32 mouse cellular contexts compared by ENCODE assay signal in genomic region chr14:78323356-78323755, GRCm38 (mm10). TPM values are rescaled to one million over a fixed set of nuclear protein-coding genes. Genes with fewer than 3 reads are reported as not detected.
"Had no signal": no experiment of that assay in that cellular context is flagged by ENCODE, and none has a peak within 500 bp of the region (broad histone marks: within the 10 kb centered on the region; RNA-seq: fewer than 3 reads in every experiment).

No protein-coding gene starts in this region.

- ATAC-seq: forebrain, embryonic 13.5 days; forebrain, embryonic 14.5 days; forebrain, embryonic 15.5 days; forebrain, embryonic 16.5 days; forebrain, postnatal 0 days had no signal

- H3K4me3 ChIP-seq: embryonic facial prominence, embryonic 10.5 days; embryonic facial prominence, embryonic 12.5 days; embryonic facial prominence, embryonic 13.5 days; embryonic facial prominence, embryonic 15.5 days; erythroblast, embryonic 14.5 days; forebrain, embryonic 10.5 days; forebrain, embryonic 13.5 days; forebrain, embryonic 15.5 days; gastrocnemius, adult 2 months; heart, adult 2 months had no signal

- H3K27me3 ChIP-seq: embryonic facial prominence, embryonic 12.5 days; embryonic facial prominence, embryonic 13.5 days; embryonic facial prominence, embryonic 15.5 days; forebrain, embryonic 13.5 days; forebrain, embryonic 15.5 days had no signal

- DNase-seq: cerebellum, adult 8-10 months; cerebellum, adult 9-10 months; cerebellum, adult 9-11 months; cerebellum, postnatal 10 days; cerebellum, postnatal 14 days; cerebellum, postnatal 25 days; cerebellum, postnatal 36 days; embryo, embryonic 11 days; forebrain, postnatal 0 days; gastrocnemius, adult 2 months; gastrocnemius, postnatal 10 days; gastrocnemius, postnatal 14 days; gastrocnemius, postnatal 25 days; gastrocnemius, postnatal 36 days; heart, adult 18-20 months; heart, adult 2 months had no signal

- H3K27ac ChIP-seq: embryonic facial prominence, embryonic 10.5 days; embryonic facial prominence, embryonic 12.5 days; embryonic facial prominence, embryonic 13.5 days; embryonic facial prominence, embryonic 15.5 days; forebrain, embryonic 10.5 days; forebrain, embryonic 13.5 days; forebrain, embryonic 15.5 days; gastrocnemius, adult 2 months; heart, adult 2 months had no signal

- H3K4me1 ChIP-seq: embryonic facial prominence, embryonic 10.5 days; embryonic facial prominence, embryonic 12.5 days; embryonic facial prominence, embryonic 13.5 days; embryonic facial prominence, embryonic 15.5 days; forebrain, embryonic 10.5 days; forebrain, embryonic 13.5 days; forebrain, embryonic 15.5 days had no signal

- H3K4me2 ChIP-seq: embryonic facial prominence, embryonic 12.5 days; embryonic facial prominence, embryonic 13.5 days; embryonic facial prominence, embryonic 15.5 days; forebrain, embryonic 13.5 days; forebrain, embryonic 15.5 days had no signal

- H3K9me3 ChIP-seq: embryonic facial prominence, embryonic 10.5 days; embryonic facial prominence, embryonic 12.5 days; embryonic facial prominence, embryonic 13.5 days; embryonic facial prominence, embryonic 15.5 days; forebrain, embryonic 10.5 days; forebrain, embryonic 13.5 days; forebrain, embryonic 15.5 days had no signal

- H3K9ac ChIP-seq: embryonic facial prominence, embryonic 12.5 days; embryonic facial prominence, embryonic 13.5 days; embryonic facial prominence, embryonic 15.5 days; forebrain, embryonic 13.5 days; forebrain, embryonic 15.5 days; forebrain, postnatal 0 days had no signal

- H3K36me3 ChIP-seq: embryonic facial prominence, embryonic 10.5 days; embryonic facial prominence, embryonic 12.5 days; embryonic facial prominence, embryonic 13.5 days; embryonic facial prominence, embryonic 15.5 days; forebrain, embryonic 10.5 days; forebrain, embryonic 15.5 days had no signal

RNA-seq across cellular contexts. Expression of gene Tnfsf11, which starts 15.5 kb away (rescaled TPM):
- total RNA-seq: gastrocnemius, adult 18-20 months; gastrocnemius, adult 2 months; gastrocnemius, adult 8-10 months; gastrocnemius, postnatal 14 days; gastrocnemius, postnatal 25 days; gastrocnemius, postnatal 36 days; gastrocnemius, postnatal 4 days; granulocyte monocyte progenitor cell, adult 5-6 weeks; heart, adult 8-10 months had no signal
- polyA plus RNA-seq: erythroblast, embryonic 14.5 days; forebrain, embryonic 14.5 days; forebrain, embryonic 15.5 days; gonadal fat pad, adult 2 months; heart, adult 2 months had no signal
